Mouse (Mus musculus) gastrocnemius, postnatal 4 days (tissue): ENCODE data around the gene Adra1b. TPM values are rescaled to one million over a fixed set of nuclear protein-coding genes. Genes with fewer than 3 reads are reported as not detected.

ENCODE experiments used
- DNase-seq, 2 experiments: peaks; one replicate each; pipeline ENCODE4 v3.0.0; 2021 to 2022; ENCODE audit warnings: low spot score in 2 of 2, mixed read lengths in 2 of 2
- total RNA-seq, 2 experiments: library from RNA; stranded (reverse); gene quantifications; 2 replicates each; pipeline ENCODE4 v1.2.3; 2021

The Adra1b gene
- total RNA-seq, 2 experiments from 2014 or later: 0.78 to 0.88 TPM

DNA sequence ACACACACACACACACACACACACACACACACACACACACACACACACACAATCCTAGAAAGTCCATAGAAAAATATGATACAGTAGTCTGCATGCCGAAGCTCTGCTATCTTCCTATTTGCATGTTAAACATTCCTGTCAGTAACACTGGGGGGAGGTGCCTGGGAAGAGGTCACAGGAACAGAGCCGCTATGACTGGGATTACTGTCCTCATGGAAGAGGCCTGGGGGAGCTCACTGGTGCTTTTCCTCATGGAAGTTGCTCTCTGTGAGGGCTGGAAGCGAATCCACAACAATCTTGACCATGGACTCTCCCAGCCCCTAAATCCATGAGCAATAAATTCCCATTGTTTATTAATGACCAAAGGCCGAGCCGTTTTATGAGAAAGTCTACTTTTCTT lies 77.7 kb downstream of the Adra1b start:
- no peak for DNase-seq

DNA sequence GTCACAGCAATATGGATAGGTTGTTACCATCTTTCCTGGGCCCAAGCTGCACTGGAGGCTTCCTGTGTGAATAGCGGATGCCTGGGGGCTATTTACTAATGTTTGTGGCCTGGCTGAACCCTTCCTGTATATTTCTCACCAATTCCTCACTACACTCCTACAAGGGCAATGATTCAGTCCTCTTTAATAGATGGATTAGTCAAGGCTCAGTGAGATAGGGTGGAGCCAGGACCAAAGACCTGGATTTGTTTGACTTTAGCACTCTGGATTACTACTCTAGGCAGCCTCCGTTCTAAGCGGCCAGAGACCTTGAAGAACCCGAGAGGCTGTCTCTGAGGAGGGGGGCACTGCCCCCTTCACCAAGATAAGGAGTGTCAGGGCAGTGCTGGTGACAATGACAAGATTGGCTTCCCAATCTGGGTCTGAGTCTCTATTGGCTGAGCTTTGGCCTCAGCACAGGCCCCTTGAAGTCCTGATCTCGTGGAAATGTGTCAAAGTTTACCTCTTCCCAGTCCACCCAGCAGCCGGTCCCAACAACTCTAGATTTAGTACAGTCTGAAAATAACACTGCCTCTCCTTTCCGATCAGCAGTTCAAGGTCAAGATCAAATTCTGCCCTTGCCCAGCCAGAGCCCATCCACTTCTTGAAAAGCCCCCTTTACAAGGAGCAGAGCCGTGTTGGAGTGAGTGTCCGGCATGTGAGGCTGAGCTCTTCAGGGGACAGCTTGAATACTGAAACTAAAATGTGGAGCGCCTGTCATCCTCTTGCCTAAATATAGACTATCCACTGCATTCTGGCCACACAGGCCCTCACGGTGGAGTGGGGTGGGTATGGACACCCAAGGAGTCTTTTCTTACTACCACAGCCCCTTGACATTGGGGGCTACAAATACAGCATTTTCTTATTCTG lies 80.2 kb downstream of the Adra1b start:
- no peak for DNase-seq

DNA sequence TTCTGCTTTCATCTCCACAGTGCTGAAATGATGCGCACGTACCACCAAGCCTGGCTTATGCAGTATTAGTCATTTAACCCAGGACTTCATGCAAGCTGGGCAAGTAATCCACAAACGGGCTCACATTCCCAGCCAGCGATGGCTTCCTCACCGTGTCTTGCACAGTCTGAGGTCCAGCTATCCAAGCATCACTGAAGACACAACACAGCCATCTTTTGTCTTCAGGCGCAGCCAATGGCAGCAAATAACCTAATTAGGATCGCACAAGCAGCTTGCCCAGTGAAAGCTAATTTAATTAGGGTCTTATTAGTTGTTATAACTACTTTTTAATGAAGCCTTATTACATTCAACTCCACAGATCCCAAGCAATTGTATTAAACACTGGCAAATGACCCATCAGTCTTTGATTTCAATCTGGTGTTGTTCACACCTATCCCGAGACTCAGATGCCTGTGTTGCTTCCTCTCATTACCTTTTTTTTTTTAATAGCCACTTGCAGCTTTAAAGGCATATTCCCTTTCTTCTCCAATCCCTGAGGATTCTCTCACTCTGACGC lies 83.6 kb downstream of the Adra1b start:
- DNase-seq: no peak

DNA sequence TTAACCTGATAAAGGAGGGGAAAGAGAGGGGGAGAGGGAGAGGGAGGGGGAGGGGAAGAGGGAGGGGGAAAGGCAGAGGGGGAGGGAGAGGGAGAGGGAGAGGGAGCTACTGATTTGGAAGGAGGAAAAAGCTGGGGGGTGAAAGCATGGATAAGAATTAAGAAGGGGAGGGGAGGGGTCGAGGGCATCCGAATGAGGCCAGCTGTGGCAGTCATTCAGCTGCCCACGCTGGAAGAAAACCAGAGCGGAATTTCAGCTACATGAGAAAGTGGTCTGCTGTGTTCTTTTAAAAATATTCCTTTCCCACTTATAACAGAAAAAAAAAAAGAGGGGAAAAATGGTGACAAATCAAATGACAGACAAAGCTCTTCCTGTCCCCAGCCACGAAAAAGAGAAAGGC lies 88.5 kb downstream of the Adra1b start:
- DNase-seq: no peak

DNA sequence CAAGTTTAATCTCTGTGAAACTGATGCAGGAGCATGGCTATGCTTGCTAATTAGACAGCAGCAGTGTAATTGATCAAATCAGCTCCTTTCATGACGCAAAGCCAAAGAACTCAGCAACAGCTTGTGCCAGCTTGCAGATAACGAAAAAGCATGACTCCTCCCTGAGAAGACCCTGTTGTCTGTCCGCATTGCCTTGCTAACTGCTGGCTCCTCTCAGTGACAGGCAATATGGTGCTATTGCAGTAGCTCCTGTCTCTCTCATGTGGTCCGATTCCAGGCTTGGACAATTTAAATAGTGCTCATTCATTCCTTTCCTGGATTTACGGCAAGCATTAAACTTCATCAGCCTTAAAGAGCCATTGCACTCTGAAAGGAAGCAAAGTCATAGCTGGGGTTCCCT lies 93.3 kb downstream of the Adra1b start:
- DNase-seq: no peak

DNA sequence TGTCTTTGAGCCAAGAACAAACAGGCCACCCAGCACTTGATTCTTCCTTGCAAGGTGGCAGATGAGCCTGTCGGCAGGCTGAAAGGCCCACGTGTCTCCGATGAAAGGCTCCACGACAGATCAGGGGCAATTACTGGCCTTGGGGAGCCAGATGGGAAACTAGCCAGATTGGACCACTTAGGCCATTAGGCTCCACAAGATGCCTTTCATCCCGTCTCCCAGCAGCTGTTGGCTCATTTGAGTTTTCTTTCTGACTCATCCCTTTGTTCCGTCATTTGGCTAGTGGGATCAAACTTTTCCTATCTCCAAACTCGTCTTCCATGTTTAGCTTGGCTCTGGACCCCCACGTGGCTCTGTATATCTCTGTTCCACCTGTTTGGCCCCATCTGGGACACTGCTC lies 105.0 kb downstream of the Adra1b start:
- no peak for DNase-seq

DNA sequence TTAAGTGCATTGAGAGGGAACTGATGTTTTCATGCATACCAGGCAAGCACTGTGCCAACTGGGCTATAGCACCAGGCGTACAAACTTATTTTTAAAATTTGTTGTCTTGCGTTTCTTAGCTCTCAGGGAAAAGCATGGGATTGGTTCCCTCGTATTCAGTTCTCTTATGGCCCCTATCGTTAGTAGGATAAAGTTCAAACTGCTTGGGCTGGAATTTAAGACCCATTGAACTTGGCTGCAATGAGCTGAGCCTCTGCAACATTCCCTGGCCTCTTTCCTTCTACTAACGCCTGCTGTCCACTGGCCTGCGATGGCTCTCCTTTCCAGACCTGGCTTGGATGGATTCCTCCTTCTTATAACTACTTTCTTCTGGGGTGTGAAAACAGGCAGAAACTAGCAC lies 110.6 kb downstream of the Adra1b start:
- DNase-seq: no peak

DNA sequence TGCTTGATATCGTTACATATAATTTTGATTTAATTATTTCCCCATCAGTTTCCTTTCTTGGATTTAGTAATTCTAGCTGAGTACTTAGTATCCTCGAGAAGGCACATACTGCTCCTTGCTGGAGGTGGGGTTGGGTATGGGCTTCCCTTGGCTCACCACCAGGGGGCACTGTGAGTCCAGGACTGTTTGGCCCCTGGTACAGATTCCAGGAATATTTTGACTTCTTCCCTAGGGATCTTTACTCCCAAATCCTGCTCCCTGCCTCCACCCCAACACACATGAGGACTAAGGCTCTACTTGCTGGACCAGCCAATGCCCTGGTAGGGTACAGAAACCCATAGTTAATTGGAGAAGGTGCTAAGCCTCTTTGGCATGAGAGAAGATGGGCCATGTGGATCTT lies 117.2 kb downstream of the Adra1b start:
- peak; percentile 40 to 64 for DNase-seq

DNA sequence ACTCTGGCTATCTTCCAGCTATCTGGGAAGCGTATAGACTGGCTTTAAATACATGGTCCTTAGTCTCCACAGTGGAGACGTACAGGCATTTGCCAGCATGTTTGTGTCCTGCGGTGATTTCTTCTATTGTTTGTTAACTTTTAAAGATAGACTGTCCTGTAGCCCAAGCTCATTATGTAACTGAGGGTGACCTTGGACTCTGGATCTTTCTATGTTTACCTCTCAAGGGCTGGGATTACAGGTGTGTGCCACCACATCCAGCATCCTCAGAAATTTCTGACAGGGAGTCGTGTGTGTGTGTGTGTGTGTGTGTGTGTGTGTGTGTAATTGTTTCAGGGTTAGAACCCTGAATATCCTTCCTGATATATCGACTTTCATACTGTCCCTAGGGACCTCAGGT lies 117.9 kb downstream of the Adra1b start:
- DNase-seq: no peak

DNA sequence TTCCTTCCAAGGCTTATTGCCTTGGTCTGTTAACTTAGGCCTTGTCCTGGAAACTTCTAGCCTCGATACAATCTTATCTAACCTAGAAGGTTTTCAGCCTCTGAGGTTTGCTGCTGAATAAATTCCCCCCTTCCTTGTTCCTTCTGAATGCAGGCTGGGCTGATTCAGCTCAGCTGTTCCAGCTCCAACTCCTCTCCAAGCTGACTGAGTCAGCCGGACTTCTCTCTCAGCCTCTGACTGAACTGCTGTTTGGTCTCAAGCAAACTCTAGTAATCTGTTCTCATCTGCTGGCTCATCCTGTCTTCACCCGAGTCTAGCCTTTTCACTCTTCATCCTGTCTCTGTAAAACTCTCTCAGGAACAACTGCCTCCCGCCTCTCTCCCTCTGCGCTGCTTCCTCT lies 121.5 kb downstream of the Adra1b start:
- DNase-seq: no peak

DNA sequence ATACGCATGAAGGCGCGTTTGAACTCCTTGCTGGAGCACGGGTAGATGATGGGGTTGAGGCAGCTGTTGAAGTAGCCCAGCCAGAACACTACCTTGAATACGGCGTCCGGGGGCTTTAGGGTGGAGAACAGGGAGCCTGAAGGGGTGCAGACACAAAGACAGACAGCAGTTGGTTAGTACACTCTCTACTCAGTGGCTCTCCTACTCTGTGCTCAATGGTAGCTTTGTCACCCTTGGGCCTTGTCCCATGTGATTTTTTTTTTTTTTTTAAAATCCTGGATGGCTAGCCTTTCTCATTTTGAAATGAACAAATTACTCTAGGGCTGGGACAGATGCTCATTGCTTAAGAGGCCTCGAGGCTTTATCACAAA lies 124.7 kb downstream of the Adra1b start:
- no peak for DNase-seq

DNA sequence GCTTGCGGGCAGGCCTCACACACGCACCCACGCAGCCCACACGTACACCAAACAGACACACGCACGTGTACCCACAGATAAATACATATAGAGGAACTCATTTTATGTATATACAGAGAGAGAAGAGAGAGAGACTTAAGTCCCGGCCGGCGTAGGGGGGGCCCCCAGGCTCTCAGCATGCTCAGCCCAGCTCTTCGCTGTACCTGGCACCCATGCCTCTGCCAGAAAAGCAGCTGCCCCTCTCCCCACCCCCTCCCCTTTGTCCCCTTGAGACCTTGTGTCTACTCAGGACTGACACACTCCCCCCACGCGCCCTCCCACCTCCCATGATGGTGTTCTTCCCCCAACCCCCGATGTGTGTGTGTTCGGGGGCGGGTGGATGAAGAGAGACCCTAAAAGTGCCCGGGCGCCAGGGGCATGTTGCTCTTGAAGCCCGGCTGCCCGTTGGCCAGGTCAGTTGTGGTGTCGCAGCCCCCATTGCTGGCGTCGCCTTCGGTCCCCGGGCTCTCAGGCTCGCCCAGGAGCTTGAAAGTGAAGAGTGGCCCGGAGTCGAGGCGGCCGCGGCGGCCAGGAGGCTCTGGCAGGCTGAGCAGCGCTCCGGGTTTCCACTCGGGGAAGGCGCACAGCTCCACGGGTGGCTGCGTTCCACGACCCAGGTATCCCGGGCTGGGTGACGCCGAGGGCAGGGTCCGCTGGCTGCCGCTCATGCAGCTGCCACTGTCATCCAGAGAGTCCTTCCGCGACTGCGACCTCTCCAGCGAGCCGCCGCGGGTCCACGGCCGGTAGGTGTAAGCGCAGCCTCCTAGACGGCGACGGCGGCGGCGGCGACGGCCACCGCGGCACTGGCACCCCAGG lies 125.3 kb downstream of the Adra1b start:
- peak; percentile 17 for DNase-seq

DNA sequence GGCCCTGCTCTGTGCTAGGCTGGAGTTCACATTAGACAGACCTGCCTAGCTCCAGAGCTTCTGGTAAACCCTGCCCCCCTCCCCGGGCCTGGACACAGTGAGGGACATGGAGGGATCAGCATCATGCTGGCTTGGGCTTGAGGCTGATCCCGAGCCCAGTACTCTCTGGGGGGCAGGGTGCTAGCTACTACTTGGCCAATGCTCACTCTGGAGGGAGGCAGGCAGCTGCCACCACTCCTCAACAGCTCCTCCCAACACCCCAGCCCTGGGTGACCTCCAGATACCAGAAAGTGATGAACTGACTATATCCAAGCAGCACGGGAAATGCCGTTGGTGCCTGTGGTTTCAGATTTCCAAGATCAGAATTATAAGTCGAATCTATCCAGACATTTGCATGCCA lies 127.3 kb downstream of the Adra1b start:
- no peak for DNase-seq

DNA sequence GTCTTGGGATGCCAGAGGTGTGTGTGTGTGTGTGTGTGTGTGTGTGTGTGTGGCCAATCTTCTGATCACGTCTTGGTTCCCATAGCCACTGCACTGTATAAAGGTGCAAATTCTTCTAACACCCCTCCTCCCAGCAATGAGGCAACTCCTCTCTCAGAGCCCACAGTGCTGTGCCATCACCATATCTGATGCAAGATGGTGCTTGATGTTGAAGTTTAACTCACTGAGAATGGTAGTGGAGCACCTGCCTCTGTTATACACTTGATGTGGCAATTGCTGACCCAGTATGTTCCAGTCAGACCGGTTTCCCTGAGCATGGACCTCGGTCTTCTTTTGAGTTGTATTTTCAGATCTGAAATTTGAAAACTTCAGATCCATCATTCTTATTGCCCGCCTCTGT lies 130.9 kb downstream of the Adra1b start:
- DNase-seq: no peak

DNA sequence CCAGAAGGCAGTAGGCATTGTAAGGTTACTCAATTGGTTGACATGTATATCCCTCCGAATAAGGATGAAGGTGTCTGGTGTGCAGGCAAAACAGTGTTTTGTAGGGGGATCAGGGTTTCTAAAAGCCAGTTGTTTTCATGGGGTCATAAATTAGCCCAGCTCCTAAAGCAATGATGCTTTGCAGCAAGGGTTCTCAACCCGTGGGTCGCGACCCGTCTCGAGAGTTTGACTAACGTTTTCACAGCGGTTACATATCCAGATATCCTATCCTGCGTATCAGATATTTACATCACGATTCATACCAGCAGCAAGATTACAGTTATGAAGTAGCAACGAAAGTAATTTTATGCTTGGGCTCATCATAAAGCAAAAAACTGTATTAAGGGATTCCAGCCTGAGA lies 133.3 kb downstream of the Adra1b start:
- no peak for DNase-seq

DNA sequence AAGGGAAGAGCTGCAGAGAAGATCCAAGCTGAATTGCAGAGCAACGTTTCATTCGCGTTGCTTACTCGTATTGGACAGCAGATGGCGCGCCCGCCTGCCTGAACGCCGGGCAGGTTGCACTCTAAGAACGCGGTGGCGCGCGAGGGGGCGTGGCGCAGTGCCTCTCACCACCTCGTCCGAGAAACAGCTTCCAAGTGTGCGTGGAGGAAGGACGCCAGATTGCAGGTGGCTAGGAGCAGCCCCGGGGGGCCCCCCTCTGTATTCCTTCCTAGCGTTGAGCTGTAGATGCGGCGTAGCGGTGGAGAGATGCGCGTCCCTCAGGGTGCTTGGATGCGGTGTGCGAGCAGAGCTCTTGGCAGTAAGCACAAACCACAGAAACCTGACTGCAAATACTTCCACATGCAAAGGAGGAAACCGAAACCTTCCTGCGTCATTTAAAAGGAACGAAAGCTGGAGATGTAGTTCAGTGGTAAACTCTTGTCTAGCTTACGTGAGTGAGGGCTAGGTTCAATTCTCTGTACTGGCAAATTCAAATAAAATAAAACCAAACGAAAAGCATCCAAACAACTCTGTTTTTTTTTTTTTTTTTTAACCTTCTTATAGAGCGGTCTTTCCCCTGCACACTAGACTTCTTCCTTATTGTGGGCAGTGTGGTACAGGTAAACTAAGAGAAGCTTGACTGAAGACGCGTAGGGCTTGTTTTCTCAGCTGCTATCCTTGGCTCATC lies 133.9 kb downstream of the Adra1b start:
- peak; percentile 48 to 70 for DNase-seq

DNA sequence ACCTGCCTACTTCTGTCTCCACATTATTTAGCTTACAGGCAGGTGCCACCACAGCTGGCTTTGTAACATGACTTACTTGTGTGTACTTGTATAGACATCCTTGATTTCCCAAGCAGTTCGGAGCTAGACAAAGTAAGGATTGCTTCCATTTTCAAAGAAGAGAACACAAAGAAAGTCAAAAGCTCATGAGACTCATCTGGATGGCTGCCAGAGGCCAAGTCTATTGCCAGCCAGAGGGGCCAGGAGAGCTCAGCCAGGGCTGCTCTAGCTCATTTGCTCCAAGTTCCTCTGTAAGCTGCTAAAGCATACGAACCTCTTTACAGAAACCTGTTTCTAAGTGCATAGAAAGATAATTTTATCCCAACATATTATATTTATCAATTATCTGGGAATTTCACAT lies 142.6 kb downstream of the Adra1b start:
- no peak for DNase-seq

DNA sequence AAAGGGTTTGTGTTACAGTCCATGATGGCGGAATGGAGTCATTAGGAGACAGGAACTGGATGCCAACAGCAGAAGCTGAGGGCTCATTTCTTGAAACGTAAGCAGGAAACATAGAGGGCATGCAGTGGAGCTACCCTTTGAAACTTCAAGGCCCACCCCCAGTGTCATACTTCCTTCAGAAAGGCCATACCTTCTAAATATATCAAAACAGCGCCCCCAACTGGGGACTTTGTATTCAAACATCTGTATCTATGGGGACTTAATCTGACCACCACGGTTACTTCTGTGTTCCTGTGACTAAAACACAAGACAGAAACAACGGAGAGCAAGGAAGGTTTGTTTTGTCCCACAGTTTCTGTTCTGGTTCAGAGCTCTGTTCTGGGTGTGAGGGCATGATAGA lies 145.6 kb downstream of the Adra1b start:
- no peak for DNase-seq

DNA sequence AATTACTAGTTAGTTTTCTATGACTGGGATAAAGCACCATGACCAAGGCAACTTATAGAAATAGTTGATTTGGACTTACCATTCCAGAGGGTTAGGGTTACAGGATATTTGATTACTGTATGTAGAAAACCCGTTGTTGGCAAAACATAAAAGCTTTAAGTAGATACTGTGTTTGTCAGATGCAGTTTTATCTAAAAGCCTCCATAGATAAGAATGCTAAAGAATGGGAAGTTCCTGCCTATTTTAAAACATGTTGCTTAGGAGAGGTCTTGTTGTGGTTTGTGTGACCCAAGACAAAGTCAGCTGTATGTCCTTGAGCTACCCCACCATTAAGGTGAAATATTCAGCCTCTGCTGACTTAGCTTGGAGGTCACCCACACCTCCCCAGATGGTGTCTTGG lies 146.4 kb downstream of the Adra1b start:
- DNase-seq: no peak

DNA sequence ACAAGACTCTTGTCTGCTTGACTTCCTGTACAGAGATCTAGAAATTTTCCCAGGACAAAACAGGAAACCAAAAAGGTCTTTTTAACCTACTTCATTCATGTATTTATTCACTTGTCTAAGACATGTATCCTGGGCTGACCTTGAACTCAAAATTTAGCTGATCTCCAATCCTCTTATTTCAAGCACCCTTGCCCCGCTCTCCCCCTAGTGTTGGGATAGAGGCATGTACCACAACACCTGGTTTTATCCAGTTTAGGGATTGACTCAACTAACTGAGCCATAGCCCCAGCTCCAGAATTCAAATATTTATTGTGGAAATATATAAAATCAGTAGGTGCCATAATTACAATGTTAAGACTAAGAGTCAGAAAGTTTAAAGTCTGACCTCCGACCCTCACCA lies 149.5 kb downstream of the Adra1b start:
- DNase-seq: no peak
